Mouse (Mus musculus): Measurements from ENCODE around the gene Fhod1. TPM values are rescaled to one million over a fixed set of nuclear protein-coding genes. Genes with fewer than 3 reads are reported as not detected.

The Fhod1 gene
- total RNA-seq, 2 experiments from 2014 or later: 3.3 to 3.6 TPM

Small RNAs within 50 kb of the gene (microRNA-seq; reads per million reads assigned to microRNA genes)
- gene Gm27320 (0 reads per million in 2 experiments), gene Mir328 (3,580 to 3,773 reads per million in 2 experiments)

Other genes starting within 250 kb of the Fhod1 start
- not detected for gene Ces4a, start 216.2 kb downstream of the Fhod1 start, total RNA-seq (2021)
- 10 to 100 TPM; 32.1 to 35.7 TPM for gene Cbfb, start 177.3 kb downstream of the Fhod1 start, total RNA-seq (2021)
- gene D230025D16Rik, start 122.8 kb downstream of the Fhod1 start, total RNA-seq (2021): 10 to 100 TPM; 24.5 to 26.6 TPM
- gene B3gnt9, start 92.8 kb downstream of the Fhod1 start, total RNA-seq (2021): 1 to 10 TPM; 3.4 to 4.2 TPM
- 1 to 10 TPM; 6.5 to 8.9 TPM for gene Tradd, start 83.3 kb downstream of the Fhod1 start, total RNA-seq (2021)
- gene Fbxl8, start 83.3 kb downstream of the Fhod1 start, total RNA-seq (2021): under 1 TPM; 0.45 to 0.87 TPM
- under 1 TPM; 0.57 to 0.83 TPM for gene Hsf4, start 78.2 kb downstream of the Fhod1 start, total RNA-seq (2021)
- gene Nol3, start 71.8 kb downstream of the Fhod1 start, total RNA-seq (2021): 1 to 10 TPM; 3.6 to 3.7 TPM
- 10 to 100 TPM; 60.0 to 60.5 TPM for gene 4931428F04Rik, start 58.1 kb downstream of the Fhod1 start, total RNA-seq (2021)
- gene Exoc3l, start 51.9 kb downstream of the Fhod1 start, total RNA-seq (2021): 1 to 10 TPM; 3.7 to 5.9 TPM
- gene E2f4, start 50.3 kb downstream of the Fhod1 start, total RNA-seq (2021): 10 to 100 TPM; 31.9 to 33.5 TPM
- gene Elmo3, start 42.4 kb downstream of the Fhod1 start, total RNA-seq (2021): 1 to 10 TPM; 1.2 to 2.0 TPM
- gene Lrrc29, start 21.7 kb downstream of the Fhod1 start, total RNA-seq (2021): 1 to 10 TPM; 4.9 to 6.7 TPM
- 10 to 100 TPM; 43.4 to 46.6 TPM for gene Tmem208, start 21.6 kb downstream of the Fhod1 start, total RNA-seq (2021)
- gene Slc9a5, start 890 bp upstream of the Fhod1 start, total RNA-seq (2021): 10 to 100 TPM; 11.6 to 13.6 TPM
- gene Plekhg4, start 25.3 kb upstream of the Fhod1 start, total RNA-seq (2021): 1 to 10 TPM; 1.8 to 1.9 TPM
- gene Kctd19, start 65.5 kb upstream of the Fhod1 start, total RNA-seq (2021): not detected
- gene Lrrc36, start 65.6 kb upstream of the Fhod1 start, total RNA-seq (2021): 1 to 10 TPM in 1 of 2 experiments, under 1 TPM in 1; 0.98 to 1.4 TPM
- 10 to 100 TPM; 34.5 to 40.0 TPM for gene Tppp3, start 123.6 kb upstream of the Fhod1 start, total RNA-seq (2021)
- 10 to 100 TPM; 17.5 to 20.4 TPM for gene Zdhhc1, start 148.9 kb upstream of the Fhod1 start, total RNA-seq (2021)
- gene Hsd11b2, start 170.8 kb upstream of the Fhod1 start, total RNA-seq (2021): under 1 TPM in 1 of 2 experiments, not detected in 1; 0.18 TPM
- gene Atp6v0d1, start 218.1 kb upstream of the Fhod1 start, total RNA-seq (2021): 100 to 1,000 TPM; 298 to 305 TPM